Mouse (Mus musculus) left cerebral cortex, postnatal 14 days (tissue): ENCODE measurements around the gene Cdk19. TPM values are rescaled to one million over a fixed set of nuclear protein-coding genes. Genes with fewer than 3 reads are reported as not detected.
A peak's percentile ranks its signal among the peaks of the same experiment; 100 is the strongest.

Source experiments
- DNase-seq, 2 experiments: peaks; one replicate each; pipeline ENCODE4 v3.0.0; 2021 to 2022; ENCODE audit warnings: low spot score in 2 of 2, mixed read lengths in 1 of 2
- intact Hi-C: fragments of 180-260 bp; cut with DNase I; formaldehyde crosslinking; loops from one replicate; pipeline ENCODE4 v1.15.1; 2025
- total RNA-seq, 2 experiments: library from RNA; stranded (reverse); gene quantifications; 2 replicates each; pipeline ENCODE4 v1.2.3; 2021

The Cdk19 gene
- total RNA-seq, 2 experiments from 2014 or later = 43.0 to 43.1 TPM

DNA sequence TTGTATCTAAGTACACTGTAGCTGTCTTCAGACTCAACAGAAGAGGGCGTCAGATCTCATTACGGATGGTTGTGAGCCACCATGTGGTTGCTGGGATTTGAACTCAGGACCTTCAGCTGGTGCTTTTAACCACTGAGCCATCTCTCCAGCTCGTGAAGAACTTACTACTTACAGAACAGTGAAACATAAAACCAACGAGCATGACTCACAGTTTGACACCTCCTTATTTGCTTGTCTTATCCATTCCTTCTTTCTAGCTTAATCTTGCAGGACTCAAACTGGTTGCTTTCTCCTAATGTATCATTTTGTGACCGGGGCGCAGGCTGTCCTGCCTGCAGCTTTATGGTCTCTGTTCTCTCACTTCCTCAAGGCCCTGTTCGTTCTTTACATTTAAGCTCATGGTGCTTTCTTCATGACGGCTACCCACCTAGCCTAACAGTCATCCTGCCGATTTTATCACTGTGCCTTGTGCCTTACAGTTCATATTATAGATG is 8.1 kb downstream of the Cdk19 start:
- no peak for DNase-seq
- intact Hi-C loops = loop anchor here (5.0 to 10.0 kb wide), 2 partner anchors 83 to 180 kb away; no protein-coding TSS in a partner anchor

DNA sequence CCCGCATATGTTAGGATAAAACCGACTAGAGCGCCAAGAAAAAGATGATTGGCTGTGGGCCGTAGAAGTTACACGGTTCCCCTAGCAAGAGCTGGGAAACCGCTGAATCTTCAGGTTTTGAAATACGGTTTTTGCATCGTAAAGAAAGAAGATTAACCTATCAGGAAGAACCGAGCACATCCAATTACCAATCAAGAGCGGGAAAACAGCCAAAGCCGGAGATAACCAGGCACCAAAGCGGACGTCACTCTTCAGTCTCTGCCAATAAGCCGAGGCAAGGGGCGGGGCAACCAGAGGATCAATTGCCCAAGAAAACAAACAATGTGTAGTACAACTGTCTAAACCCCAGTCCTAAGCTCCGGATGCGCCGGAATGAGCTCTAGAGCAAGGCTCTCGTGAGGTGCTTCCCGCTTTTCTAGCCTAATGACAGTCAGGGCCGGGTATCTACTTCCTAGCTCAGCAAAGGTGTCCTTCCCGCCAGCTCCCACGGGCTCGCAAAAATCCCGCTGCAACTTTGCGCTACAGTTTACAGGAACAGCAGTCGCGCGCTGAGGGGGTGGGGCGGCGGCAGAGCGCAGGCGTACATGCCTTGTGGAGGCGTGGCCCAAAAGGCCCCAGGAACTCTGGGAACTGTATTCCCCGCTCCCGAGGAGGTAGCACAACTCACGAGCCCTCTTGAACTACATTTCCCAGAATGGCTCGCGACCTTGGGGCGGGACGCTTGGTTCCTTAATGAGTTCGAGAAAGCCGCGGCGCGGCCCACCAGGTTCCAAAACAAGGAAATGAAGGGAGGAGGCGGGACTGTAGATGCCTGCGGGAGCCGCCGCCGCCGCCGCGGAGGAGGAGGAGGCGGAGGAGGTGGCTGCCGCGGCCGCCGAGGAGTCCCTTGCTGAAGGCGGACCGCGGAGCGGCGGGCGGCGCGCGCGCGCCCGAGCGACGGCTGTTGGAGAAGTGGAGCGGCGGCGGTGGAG is 9.5 kb downstream of the Cdk19 start:
- intact Hi-C loops = loop anchor here (1.0 to 10.0 kb wide), 3 partner anchors 49 to 178 kb away; no protein-coding TSS in a partner anchor
- DNase-seq = peak; percentile 97 to 98

DNA sequence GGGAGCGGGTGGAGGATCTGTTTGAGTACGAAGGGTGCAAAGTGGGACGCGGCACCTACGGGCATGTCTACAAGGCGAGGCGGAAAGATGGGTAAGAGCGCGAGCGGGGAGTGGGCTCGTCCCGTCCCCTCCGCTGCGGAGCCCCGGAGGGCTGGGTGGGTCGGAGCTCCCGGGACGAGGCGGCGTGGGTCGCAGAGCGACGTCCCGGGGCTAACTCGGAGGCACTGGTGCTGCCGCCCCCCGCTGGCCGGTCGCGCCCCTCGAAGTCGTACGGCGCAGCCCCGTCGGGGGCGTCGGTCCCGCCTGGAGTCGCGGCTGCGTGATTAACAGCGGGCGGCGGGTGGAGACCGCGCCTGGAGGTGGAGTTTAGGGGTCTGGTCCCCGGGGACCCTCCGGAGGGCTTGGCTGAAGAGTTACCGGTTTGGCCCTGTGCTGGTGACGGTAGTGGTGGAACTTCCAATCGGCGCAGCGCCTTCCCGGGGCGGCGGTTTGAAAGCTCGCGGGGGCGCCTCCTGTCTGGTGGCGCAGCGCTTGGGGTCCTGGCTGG is 10.3 kb downstream of the Cdk19 start:
- DNase-seq = peak in 1 of 2 experiments; percentile 51
- intact Hi-C loops = loop anchor here (1.0 to 10.0 kb wide), 3 partner anchors 49 to 178 kb away; no protein-coding TSS in a partner anchor

- DNase-seq = no peak
- intact Hi-C loops = no loop called here
Observed at GRCm38 (mm10) chr10:40350245-40350932, 11.0 kb downstream of the Cdk19 start.

- no peak for DNase-seq
- intact Hi-C loops = no loop called here
Observed at GRCm38 (mm10) chr10:40351156-40351555, 11.8 kb downstream of the Cdk19 start.

DNA sequence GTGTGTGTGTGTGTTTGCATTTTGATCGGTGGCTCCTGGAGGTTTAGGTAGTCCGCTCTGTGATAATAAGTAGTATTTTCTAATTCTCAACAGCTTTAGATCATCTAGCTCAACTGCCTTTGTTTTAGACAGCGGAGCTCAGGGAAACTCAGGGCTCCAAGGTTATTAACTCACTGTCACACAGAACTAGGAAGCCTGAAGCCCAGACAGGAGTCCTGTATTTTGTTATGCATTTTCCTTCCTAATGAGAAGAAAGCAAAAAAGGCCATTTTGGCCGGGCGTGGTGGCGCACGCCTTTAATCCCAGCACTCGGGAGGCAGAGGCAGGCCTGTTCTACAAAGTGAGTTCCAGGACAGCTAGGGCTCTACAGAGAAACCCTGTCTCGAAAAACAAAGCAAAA is 14.7 kb downstream of the Cdk19 start:
- intact Hi-C loops = no loop called here
- DNase-seq = no peak

- no peak for DNase-seq
- intact Hi-C loops = no loop called here
Observed at GRCm38 (mm10) chr10:40354556-40354955, 15.2 kb downstream of the Cdk19 start.

- intact Hi-C loops = no loop called here
- DNase-seq = peak in 1 of 2 experiments; percentile 33
Observed at GRCm38 (mm10) chr10:40358166-40358565, 18.8 kb downstream of the Cdk19 start.

DNA sequence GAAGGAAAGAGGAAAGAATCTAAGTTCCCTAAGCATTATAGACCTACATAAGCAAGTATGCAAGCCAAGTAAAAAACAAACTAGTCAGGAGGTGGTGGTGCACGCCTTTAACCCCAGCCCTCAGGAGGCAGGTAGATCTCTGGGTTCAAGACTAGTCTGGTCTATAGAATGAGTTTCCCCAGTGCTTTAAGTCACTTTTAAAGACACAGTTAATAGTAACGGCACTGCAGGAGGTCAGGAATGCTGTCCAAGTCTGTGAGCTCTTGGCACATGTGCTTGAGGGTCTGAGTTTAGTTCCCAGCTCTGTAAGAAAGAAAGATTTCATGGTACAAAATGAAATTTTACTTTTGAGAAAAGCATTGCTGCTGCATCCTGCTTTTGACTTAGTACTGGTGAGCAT is 19.8 kb downstream of the Cdk19 start:
- DNase-seq = no peak
- intact Hi-C loops = no loop called here

GRCm38 (mm10) chr10:40363004-40363403 is 23.6 kb downstream of the Cdk19 start:
- no peak for DNase-seq

GRCm38 (mm10) chr10:40364642-40365361 is 25.4 kb downstream of the Cdk19 start:
- DNase-seq = peak in 1 of 2 experiments; percentile 27
- intact Hi-C loops = no loop called here

More at GRCm38 (mm10) chr10:40363004-40363403, 23.6 kb downstream of the Cdk19 start:
- intact Hi-C loops = no loop called here

DNA sequence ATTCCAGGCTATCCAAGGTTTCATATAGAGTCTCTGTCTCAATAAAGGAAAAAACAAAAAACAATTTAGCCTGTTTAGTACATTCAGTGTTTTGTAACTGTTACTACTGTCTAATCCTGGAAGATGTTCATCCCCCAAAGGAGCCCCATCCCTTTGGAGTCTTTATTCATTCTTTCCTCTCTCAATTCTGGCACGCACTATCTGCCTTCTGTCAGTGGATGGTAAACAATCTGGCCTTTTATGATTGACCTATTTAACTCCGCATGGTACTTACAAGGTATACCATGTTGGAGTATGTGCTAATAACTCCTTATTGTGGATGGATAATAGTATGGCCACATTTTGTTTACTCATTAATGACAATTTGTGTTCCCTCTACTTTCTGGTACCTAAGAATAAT is 26.6 kb downstream of the Cdk19 start:
- intact Hi-C loops = no loop called here
- no peak for DNase-seq

DNA sequence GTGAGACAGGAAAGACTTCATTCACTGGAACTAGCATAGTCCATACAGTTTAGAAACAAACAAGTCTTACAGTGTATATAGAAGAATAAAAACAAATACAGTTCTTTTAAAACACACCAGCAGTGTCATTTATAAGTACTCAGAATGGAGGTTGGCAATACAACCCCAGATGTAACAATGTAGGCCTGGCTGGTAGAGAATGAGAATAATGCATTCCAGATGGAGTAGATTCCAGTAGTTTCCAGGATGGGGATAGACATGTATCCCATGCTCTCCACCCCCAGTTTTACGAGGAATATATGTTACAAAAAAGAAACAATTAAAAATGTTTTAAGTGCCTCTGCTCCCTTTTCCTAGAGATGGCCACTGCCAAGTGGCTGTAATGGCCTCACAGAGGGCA is 29.2 kb downstream of the Cdk19 start:
- DNase-seq = no peak
- intact Hi-C loops = no loop called here

DNA sequence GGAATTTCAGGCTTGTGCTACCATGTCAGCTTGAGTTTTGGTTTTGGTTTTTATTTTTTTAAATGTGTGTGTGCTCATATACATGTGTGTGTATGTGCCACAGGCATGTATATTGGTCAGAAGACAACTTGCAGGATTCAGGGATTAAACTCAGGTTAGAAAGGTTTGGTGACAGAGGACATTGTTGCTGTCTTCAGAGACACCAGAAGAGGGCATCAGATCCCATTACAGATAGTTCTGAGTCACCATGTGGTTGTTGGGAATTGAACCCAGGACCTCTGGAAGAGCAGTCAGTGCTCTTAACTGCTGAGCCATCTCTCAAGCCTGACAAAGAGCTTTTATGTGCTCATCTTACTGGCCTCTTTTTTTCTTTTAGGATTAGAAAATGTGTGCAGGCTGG is 30.8 kb downstream of the Cdk19 start:
- intact Hi-C loops = no loop called here
- no peak for DNase-seq

GRCm38 (mm10) chr10:40371184-40371913 is 32.0 kb downstream of the Cdk19 start:
- intact Hi-C loops = no loop called here
- no peak for DNase-seq

DNA sequence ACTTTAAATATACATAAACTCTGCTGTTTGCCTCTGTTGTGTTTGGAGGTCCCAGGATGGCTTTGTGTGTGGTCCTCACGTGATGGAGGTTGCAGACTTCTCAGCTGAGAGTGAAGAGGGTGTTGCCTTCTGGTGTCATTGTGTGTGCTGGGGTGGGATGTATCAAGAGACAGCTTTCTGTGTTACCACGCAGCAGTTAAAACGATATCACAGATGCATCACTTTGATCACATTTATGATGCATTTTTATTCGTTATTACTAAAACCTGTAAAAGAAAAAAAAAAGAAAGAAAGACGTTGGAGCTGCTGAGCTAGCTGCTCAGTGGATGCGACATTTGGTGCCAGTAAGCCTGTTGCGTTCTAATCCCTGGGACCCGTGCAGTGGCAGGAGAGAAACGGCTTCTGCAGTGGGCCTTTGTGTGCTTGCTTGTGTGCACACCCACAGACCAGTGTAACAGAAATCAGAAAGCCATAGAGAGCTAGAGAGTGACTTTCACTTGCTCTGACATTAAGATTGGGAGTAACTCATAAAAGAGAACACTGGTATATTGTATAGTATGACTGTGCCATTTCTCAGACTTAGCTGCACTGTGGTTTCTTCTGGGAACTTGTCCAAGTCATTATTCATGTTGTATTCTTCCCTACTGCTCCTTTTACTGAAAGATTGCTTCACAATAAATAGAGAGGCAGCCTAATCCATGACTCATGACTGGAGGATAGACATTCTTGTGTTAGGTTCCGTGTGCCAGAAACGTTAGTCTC is 32.7 kb downstream of the Cdk19 start:
- DNase-seq = peak; percentile 15 to 81
- intact Hi-C loops = no loop called here

- no peak for DNase-seq
- intact Hi-C loops = no loop called here
Observed at GRCm38 (mm10) chr10:40373749-40374148, 34.4 kb downstream of the Cdk19 start.

- no peak for DNase-seq
- intact Hi-C loops = no loop called here
Observed at GRCm38 (mm10) chr10:40374828-40375227, 35.5 kb downstream of the Cdk19 start.
